Mouse (Mus musculus) ovary, postnatal 10 days (tissue): Measurements from ENCODE around the gene Rab11b.
"Not testable (repeated sequence)": the region's sequence is repeated elsewhere in the genome, so short reads cannot be mapped to it uniquely, and the experiment has no call there.

Experiments used
- DNase-seq: peaks from one replicate; pipeline ENCODE4 v3.0.0; 2022; ENCODE audit warnings: low spot score

The Rab11b gene

GRCm38 (mm10) chr17:33771617-33772016 lies 11.3 kb upstream of the Rab11b start:
- DNase-seq: no peak

DNA sequence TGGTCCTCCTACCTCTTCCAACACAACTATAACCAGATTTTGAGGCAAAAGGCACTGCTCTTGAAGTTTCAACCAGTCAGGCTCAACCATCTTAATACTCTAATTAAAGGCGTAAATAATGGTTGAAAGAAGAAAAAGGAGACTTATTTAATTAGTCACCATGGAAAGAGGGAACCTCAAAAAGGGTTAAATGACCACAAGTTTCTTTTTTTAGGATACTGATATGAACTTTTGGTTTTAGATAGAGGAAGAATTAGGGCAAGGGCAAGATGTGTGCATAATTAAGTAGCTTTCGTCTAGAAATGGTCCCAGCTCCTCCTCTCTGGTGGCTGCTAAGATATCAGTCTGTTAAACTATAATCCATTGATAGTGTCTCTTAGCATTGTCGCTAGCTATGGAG lies 6.1 kb upstream of the Rab11b start:
- DNase-seq: no peak

GRCm38 (mm10) chr17:33759767-33760254 lies 519 bp downstream of the Rab11b start:
- DNase-seq: peak; percentile 92

DNA sequence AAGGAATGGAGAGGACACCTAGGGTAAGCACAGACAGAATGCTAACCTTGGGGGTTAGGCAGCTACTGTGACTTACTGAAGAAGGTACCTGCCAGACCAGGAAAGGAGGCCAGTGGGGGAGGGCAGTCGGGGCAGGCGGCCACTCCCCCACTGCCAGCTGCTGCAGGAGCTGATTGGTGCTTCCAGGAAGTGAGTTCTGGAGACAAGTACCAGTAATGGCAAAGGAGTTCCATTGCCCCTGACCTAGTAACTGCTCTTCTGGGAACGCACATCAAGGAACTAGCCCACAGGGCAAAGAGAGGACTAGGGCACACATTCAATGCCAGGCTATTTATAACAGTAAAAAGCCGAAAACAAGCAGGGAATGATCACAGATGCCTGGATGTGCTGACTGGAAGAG lies 3.1 kb downstream of the Rab11b start:
- no peak for DNase-seq

GRCm38 (mm10) chr17:33756108-33756790 lies 4.1 kb downstream of the Rab11b start:
- no peak for DNase-seq

DNA sequence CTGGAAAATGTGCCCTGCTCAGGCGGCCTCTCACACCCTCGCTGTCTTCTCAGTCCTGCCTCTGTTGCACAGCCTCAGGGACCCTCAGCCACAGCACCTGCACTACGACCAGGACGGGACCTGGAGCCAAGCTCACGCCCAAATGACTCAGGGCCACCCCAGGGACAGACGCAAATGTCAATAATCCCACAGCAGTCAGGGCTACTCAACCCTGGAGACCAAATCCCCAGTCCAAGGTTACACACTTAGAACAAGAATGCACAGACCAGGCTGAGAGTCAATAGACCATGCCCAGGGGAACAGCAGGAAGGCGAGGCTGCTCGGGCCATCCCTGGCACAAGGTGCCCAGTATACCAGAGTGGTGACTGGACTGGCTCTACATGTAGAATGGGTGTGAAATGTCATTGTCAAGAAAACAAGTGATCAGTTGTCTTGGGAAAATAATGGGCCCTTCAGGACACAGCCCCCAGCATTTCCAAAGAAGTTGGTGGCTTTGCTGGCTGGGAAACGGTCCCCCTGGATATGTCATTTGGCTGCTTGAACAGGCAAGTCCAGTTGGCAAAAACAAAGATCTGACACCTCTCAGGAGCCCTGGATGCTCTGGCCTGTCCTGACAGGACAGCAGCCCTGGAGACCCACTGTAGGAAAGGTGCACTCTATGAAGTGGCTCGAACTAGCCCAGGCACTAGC lies 4.8 kb downstream of the Rab11b start:
- DNase-seq: no peak

DNA sequence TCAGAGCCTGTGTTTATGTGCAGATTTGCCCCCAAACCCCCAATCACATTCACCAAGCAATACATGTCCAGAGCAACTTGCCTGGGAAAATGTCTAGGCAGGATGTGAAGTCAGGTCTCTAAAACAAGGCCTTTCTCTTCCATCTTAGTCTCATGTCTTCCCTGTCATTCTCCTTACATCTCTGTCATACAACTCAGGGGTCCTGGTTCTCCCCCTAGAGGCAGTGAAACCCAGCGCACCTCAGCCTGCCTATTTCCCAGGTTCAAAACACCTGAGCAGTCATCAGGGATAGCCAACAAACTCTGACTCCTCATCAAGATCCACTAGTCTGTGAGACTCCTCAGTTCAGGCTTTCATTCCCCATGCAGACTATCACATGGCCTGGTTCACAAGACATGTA lies 5.7 kb downstream of the Rab11b start:
- no peak for DNase-seq

DNA sequence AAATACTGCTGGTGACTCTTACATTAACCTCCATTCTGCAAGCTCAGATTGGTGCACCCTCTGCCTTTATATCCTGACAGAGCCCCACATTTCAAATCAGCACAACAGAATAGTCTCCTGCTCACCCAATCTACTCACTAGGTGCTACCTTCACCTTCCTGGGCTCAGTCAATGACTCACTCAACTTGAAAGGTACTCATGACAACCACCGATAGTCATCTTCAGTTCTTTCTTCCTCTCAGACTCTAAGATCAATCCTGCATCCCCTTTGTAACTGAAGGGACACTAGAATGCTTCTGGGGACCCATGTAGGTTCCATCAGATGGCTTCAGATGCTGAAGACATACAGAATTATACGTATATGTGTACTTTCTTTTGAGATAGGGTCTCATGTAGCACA lies 8.0 kb downstream of the Rab11b start:
- DNase-seq: no peak

- DNase-seq: no peak
These were observed 9.1 kb downstream of the Rab11b start for GRCm38 (mm10) chr17:33751181-33751580.

GRCm38 (mm10) chr17:33749451-33749850 lies 10.9 kb downstream of the Rab11b start:
- DNase-seq: no peak

- DNase-seq: no peak
These were observed 14.3 kb downstream of the Rab11b start for GRCm38 (mm10) chr17:33746011-33746410.

DNA sequence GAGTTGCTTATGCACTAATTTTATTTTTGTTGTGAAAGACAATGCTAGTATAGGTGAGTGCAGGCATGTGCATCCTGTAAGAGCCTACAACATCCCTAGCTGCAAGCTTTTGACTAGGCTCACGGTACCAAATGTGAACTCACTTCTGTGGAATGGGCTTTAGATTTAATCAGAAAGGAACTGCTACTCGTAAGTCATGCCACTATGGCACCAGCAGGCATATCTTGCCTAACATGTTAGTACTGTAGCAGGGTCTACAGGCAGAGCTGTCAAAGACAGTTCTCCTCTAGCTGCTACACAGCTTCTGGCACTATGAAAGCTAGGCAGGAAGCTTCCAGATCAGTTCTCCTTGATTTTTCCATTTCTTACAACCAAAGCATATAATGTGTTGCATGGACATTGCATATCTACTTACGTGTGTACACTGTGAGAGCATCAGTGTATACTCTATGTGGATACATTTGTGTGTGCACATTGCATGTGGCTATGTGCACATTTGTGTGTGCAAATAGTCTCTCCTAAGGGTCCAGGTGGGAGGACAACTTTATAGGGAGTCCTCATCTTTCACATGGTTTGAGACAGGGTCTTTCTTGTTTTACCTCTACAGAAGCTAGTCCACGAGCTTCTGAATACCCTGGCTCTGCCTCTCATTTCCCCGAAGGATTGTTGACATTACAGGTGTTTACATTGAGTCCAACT lies 15.5 kb downstream of the Rab11b start:
- DNase-seq: no peak

DNA sequence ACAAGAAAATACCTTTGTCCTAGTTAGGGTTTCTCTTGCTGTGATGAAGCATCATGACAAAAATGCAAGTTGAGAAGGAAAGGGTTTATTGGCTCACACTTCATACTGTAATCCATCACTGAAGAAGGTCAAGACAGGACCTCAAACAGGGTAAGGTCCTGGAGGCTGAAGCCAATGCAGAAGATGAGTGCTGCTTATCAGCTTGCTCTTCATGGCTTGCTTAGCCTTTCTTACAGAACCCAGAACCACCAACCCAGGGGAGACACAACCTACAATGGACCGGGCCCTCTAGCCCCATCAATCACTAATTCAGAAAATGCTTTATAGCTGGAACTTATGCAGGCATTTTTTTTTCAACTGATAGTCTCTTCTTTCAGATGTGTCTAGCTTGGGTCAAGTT lies 17.9 kb downstream of the Rab11b start:
- no peak for DNase-seq

GRCm38 (mm10) chr17:33733526-33733925 lies 26.8 kb downstream of the Rab11b start:
- not testable (repeated sequence) for DNase-seq

DNA sequence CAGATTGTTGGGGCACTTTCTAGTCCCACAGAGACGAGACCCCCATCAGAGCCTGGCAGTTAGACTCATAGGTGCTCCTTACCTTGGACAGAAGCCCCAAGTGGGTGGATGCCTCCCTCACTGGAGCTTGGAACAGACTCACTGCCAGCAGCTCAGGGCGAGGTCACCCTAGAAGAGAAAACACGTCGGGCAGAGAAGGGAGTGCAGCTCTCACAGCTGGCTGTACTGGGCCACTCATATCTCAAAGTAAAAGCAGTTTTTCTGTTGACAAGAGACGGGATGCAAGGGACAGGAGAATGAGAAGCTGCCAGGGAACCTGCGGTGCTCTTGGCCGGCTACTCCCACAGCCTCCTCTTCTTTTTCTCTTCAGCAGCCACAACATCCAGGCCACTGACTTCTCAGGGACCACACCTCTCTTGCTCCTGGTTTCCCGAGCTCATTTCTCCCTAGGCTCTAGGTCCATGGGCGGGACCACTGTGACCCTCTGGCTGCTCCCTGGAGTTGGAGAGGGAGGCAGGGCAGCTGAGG lies 27.7 kb downstream of the Rab11b start:
- DNase-seq: not testable (repeated sequence)

DNA sequence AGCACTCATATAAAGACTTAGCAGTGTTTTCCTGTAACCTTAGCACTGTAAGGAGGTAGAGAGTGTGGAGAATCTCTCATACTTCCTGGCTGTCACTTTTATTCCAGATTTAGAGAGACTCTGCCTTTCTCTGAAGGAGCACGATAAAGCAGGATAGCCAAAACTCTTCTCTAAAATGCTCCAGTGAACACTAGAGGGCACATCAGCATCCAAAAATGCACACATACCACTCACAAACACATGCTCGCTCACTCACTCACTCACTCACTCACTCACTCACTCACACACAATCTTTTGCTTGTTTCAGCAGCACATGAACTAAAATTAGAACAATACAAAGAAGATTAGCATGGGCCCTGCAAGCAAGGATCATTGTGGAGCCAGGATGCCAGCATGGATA lies 31.1 kb downstream of the Rab11b start:
- DNase-seq: no peak

GRCm38 (mm10) chr17:33728396-33728795 lies 31.9 kb downstream of the Rab11b start:
- DNase-seq: no peak

- DNase-seq: no peak
These were observed 40.5 kb downstream of the Rab11b start for GRCm38 (mm10) chr17:33719736-33720378.

- DNase-seq: no peak
These were observed 41.2 kb downstream of the Rab11b start for GRCm38 (mm10) chr17:33718944-33719725.

DNA sequence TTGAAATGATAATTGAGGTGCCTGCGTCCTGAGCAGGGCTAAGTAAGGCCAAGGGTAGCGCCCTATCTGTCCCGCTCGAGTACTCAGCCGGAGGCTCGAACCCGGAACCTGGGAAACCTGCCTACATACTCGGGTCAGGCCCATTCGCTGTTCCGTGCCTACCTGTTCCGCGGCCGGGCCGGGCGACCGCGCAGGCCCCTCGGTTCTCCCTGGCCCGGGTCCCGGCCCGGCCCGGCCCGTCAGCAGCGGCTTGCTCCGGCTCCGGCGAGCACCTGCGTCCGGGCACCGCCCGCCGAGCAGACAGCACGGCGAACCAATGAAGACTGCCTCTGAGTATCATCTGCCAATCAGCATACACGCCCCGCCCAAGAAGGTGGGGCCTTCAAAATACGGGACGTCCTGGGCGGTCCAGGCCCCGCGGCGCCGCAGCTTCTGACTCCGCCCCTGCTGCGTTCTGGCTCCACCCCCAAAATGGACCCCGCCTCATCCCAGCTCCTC lies 41.9 kb downstream of the Rab11b start, which contains the start of gene March2:
TSS of gene March2 (minus strand) at position 287 of the 498 bp plus-strand sequence.
- DNase-seq: peak; percentile 90

- no peak for DNase-seq
These were observed 42.3 kb downstream of the Rab11b start for GRCm38 (mm10) chr17:33717982-33718381.
